Mouse (Mus musculus) left cerebral cortex, postnatal 14 days (tissue): ENCODE data around the gene Zfp362. TPM values are rescaled to one million over a fixed set of nuclear protein-coding genes. Genes with fewer than 3 reads are reported as not detected.

ENCODE experiments used
- DNase-seq, 2 experiments: peaks; one replicate each; pipeline ENCODE4 v3.0.0; 2021 to 2022; ENCODE audit warnings: low spot score in 2 of 2, mixed read lengths in 1 of 2
- intact Hi-C: fragments of 180-260 bp; cut with DNase I; formaldehyde crosslinking; loops from one replicate; pipeline ENCODE4 v1.15.1; 2025
- total RNA-seq, 2 experiments: library from RNA; stranded (reverse); gene quantifications; 2 replicates each; pipeline ENCODE4 v1.2.3; 2021

Gene Zfp362
- total RNA-seq, 2 experiments from 2014 or later = 37.9 to 39.1 TPM

- intact Hi-C loops = loop anchor here (10.0 kb wide), 1 partner anchor 159 kb away; the partner anchor contains the start of genes Tlr12 and Zscan20
- no peak for DNase-seq
Measured at GRCm38 (mm10) chr4:128773820-128774219, 32.0 kb downstream of the Zfp362 start.

DNA sequence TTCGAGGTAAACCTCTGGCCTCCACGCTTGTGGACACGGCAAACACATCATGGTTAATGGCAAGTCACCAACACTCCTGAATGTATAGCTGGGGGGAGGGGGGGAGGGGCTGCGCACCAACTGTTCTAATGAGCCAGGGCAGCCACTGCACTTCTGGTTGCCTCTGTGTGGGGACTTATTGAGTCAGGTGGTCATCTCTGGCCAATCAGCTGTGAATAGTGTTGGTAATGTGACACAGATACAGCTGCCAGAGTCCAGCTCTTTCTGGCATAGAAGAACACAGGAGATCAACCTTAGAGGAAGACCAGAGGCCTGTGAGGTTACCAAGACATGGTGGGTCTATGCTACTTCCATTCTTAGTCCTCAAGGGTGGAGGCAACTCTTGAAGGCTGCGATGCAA lies 35.1 kb downstream of the Zfp362 start:
- intact Hi-C loops = loop anchor here (10.0 kb wide), 1 partner anchor 156 kb away; the partner anchor contains the start of genes Tlr12 and Zscan20
- DNase-seq = no peak

DNA sequence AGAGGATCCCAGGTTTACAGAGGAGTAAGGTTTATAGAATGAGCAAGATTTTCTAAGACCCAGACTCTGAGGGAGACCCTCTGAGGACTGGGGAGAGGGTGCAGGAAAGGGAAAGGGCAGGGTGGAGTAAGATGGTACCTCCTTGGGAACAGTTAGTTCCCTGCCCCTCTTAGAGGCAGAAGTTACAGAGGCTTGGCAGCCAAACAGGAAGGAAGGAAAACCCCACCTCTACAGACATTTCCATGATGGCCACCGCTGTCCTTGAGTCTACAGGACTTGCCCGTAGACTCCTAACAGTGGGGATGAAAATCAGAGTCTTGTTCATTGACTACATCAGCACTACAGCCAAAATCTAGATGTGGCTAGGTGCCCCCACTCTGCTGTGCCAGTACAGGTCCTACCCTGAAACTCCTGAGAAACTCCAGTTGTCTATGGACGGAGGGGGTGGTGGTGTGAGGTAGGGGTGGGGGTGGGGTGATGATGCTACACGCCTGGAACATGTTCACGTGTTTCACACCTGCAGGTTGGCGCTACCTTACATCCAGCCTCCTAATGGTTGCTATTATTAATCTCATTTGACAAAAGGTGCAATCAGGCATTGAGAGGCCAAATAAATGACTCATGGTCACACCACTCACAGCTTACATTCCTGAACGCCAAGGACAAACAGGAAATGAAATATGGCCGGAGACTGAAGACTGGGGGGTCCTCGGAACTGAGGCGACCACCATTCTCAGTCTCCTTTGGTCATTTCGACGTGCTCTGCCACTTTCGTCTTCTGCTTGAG lies 36.1 kb downstream of the Zfp362 start:
- DNase-seq = no peak
- intact Hi-C loops = loop anchor here (10.0 kb wide), 1 partner anchor 155 kb away; the partner anchor contains the start of genes Tlr12 and Zscan20

- intact Hi-C loops = no loop called here
- DNase-seq = no peak
Measured at GRCm38 (mm10) chr4:128768120-128768519, 37.7 kb downstream of the Zfp362 start.

GRCm38 (mm10) chr4:128766929-128767328 lies 38.9 kb downstream of the Zfp362 start:
- intact Hi-C loops = no loop called here
- DNase-seq = no peak

DNA sequence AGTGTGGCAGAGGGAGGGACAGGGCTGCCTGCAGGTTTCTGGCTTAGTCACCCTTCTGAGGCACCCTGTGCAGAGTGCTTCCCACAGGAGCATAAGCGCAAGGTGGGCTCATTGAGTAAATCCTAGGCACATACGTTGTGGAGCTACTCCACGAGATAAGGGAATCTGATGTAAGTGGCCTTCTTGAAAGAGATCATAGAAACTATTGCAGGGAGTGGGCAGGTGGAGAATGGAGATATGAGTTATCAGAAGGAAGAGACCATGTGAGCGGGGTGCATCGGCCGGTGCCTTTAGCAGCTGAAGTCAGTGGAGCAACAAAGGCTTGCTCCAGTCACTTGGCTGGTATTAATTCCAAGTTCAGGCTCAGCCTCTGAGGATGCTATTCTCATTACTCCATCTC lies 45.8 kb downstream of the Zfp362 start:
- DNase-seq = no peak

DNA sequence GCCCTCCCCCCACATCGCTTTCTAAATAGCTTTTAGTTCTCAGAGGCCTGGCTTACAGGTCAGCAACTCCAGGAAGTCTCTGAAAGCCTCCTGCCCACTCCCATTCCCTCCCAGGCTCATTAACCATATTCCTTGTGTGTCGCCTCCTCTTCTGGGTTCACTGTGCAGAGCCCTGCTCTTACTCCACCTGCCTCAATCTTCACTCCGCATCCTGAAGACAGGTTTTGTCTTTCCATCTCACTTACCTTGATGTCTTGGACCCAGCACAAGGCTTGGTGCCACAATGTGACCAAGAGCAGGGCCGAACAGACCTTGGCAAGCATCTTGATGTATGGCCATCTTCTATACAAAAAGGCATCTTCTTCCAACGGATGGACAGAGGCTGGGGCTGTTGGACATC lies 46.6 kb downstream of the Zfp362 start:
- intact Hi-C loops = no loop called here
- DNase-seq = no peak

More for the DNA sequence above, 45.8 kb downstream of the Zfp362 start:
- intact Hi-C loops = no loop called here

GRCm38 (mm10) chr4:128755900-128756299 lies 49.9 kb downstream of the Zfp362 start:
- intact Hi-C loops = no loop called here

GRCm38 (mm10) chr4:128755064-128755463 lies 50.8 kb downstream of the Zfp362 start, which contains the start of gene A3galt2:
A3galt2 (plus strand) TSS chr4:128755364.
- intact Hi-C loops = no loop called here

More at GRCm38 (mm10) chr4:128755900-128756299, 49.9 kb downstream of the Zfp362 start:
- DNase-seq = no peak

GRCm38 (mm10) chr4:128753571-128753970 lies 52.3 kb downstream of the Zfp362 start:
- intact Hi-C loops = no loop called here
- DNase-seq = no peak

More at GRCm38 (mm10) chr4:128755064-128755463, 50.8 kb downstream of the Zfp362 start, which contains the start of gene A3galt2:
- no peak for DNase-seq

DNA sequence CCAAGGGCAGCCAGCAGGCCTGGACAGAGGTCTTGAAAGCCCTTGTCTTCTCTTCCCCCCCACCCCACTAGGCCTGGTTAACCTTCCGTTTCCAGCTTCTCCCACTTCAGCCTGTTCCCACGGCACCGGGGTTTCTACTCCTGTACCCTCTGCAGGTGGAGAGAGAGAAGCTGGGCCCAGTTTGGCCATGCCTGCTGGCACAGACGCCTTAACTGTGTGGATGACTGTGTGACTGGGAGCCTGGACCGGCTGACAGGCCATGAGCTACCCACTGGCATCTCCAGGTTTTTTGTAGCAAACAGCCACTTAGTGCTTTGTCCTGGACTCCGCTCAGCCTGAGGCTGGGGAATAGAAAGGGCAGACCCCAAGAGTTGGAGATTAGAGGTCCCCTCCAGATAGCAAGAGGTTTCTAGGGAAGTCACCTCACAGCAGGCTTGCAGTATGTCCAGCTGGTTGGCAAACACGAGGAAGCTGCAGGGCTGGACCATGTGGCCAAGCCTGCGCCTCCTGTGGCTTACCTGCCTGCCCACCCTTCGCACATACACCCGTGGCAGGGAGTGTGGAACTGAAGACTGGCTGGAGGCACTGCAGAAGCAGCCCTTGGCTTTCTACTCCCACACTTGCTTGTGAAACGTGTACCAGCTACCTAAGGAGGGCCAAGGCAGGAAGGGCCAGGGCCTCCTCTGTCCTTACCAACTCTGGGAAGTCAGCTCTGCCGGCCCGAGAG lies 53.7 kb downstream of the Zfp362 start:
- intact Hi-C loops = no loop called here
- DNase-seq = no peak

GRCm38 (mm10) chr4:128751006-128751405 lies 54.8 kb downstream of the Zfp362 start:
- intact Hi-C loops = no loop called here
- DNase-seq = no peak

DNA sequence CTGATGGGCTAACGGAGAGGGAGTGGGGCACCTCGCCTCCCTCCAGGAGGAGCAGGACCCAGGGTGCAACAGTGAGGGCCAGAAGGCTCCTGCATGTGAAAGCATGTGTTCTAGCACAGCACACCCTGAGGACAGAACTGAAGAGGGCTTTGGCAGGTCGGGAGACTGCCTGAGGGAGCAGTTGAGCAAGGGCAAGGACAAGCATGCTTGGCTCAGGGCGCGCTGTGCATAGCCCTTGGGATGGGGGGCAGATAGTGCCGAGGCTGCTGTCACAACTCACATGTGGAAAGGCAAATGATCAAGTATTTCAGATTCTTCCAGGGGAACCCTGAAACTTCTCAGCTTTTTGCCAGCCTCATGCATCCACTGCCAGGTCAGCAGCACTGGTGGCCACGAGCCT lies 57.5 kb downstream of the Zfp362 start:
- no peak for DNase-seq
- intact Hi-C loops = no loop called here

- intact Hi-C loops = no loop called here
- no peak for DNase-seq
Measured at GRCm38 (mm10) chr4:128747614-128748270, 58.1 kb downstream of the Zfp362 start.

GRCm38 (mm10) chr4:128745160-128745559 lies 60.7 kb downstream of the Zfp362 start:
- intact Hi-C loops = no loop called here
- no peak for DNase-seq

- DNase-seq = no peak
- intact Hi-C loops = no loop called here
Measured at GRCm38 (mm10) chr4:128743031-128743626, 62.7 kb downstream of the Zfp362 start.

GRCm38 (mm10) chr4:128742379-128742970 lies 63.4 kb downstream of the Zfp362 start:
- DNase-seq = no peak
- intact Hi-C loops = no loop called here

DNA sequence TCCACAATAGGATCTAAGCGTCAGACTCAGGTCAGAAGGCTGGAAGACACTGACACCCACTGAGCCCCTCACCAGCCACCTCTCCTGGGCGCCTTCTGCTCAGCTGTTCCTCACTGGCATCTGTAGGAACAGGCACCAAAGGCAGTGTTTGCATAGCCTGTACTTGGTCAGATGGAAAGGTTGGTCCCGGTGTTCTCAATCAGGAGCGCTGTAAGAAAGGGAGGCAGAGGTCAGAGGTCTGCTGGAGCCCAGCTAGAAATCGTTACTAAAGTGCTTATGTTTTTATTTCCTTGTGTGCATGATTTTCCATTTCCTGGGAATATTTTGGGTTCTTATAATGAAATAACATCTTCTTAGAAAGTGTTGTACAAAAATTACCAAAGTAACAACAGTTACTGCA lies 63.9 kb downstream of the Zfp362 start:
- no peak for DNase-seq
- intact Hi-C loops = no loop called here

DNA sequence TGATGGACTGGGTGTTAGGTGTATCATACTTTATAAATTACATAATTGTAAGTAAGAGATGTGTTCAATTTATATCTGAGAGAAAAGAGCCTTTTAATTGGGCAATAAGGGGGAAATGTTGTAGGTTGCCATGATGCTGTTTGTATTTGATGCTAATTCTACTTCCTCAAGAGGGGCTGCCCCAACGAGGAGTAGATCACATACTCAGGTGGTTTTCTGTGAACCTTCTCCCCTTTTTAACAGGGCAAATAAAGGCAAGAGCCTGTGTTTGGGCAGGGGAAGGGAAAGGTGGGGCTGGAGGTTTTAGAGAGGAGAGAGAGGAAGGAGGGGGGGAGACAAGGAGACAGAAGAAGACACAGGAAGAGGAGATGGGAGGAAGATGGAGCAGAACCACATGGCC lies 65.0 kb downstream of the Zfp362 start:
- intact Hi-C loops = no loop called here
- DNase-seq = no peak
